Mouse (Mus musculus) liver, adult 2 months (tissue): ENCODE measurements around the gene Ntn1. TPM values are rescaled to one million over a fixed set of nuclear protein-coding genes. Genes with fewer than 3 reads are reported as not detected.

Experiments used
- DNase-seq: peaks from one replicate; pipeline ENCODE4 v3.0.0-alpha.2; 2011; ENCODE audit warnings: low read depth, low spot score; ENCODE audit errors: extremely low read depth
- H3K27ac ChIP-seq: fragments of 200-500 bp; replicated peaks from 2 replicates; pipeline ENCODE4 v1.5.1; 2012; ENCODE audit warnings: low read depth, mild to moderate bottlenecking, control low read depth, inconsistent platforms, low read length; ENCODE audit not compliant: insufficient read depth
- H3K27me3 ChIP-seq: fragments of 200-500 bp; 2 replicates; pipeline ENCODE4 v1.6.1; 2012; ENCODE audit warnings: mild to moderate bottlenecking, moderate library complexity, low read length, inconsistent platforms; ENCODE audit not compliant: control insufficient read depth, insufficient read depth
- H3K36me3 ChIP-seq: fragments of 200-500 bp; 2 replicates; pipeline ENCODE4 v1.6.1; 2012; ENCODE audit warnings: low read length, inconsistent platforms; ENCODE audit not compliant: control insufficient read depth, insufficient read depth
- H3K4me1 ChIP-seq: fragments of 200-500 bp; 2 replicates; pipeline ENCODE4 v1.6.1; 2011; ENCODE audit warnings: low read length; ENCODE audit not compliant: control insufficient read depth, insufficient read depth
- H3K4me3 ChIP-seq: fragments of 200-500 bp; 2 replicates; pipeline ENCODE4 v1.5.1; 2011; ENCODE audit warnings: low read depth, mild to moderate bottlenecking, control low read depth, low read length, moderate library complexity; ENCODE audit not compliant: insufficient read depth
- H3K79me2 ChIP-seq: fragments of 200-500 bp; 2 replicates; pipeline ENCODE4 v1.6.1; 2012; ENCODE audit warnings: inconsistent platforms, mild to moderate bottlenecking, low read length, moderate library complexity; ENCODE audit not compliant: control insufficient read depth, insufficient read depth
- H3K9ac ChIP-seq: fragments of 200-500 bp; 2 replicates; pipeline ENCODE4 v1.6.1; 2012; ENCODE audit warnings: low read depth, mild to moderate bottlenecking, control low read depth, inconsistent platforms, low read length
- CTCF ChIP-seq: fragments of 200-500 bp; IDR thresholded peaks from 2 replicates; pipeline ENCODE4 v1.5.1; 2011; ENCODE audit warnings: low read depth, low read length, control low read depth
- POLR2A ChIP-seq: fragments of 200-500 bp; IDR thresholded peaks from 2 replicates; pipeline ENCODE4 v1.6.1; 2011; ENCODE audit warnings: low read length, control low read depth; ENCODE audit not compliant: insufficient read depth; ENCODE audit errors: extremely low read depth
- WGBS: fragments of 180-500 bp; shearing (Covaris S2); methylation state at CpG from one replicate; pipeline ENCODE4 v1.1.7; 2018; 5-methylcytosine and 5-hydroxymethylcytosine counted together
- polyA plus RNA-seq: library from polyadenylated mRNA; depleted of rRNA; stranded (reverse); fragments of >200 nt; gene quantifications from 2 replicates; pipeline ENCODE4 v1.2.3, GENCODE M21; 2012
- total RNA-seq: library from RNA; depleted of rRNA; stranded (reverse); fragments of >200 nt; gene quantifications from 2 replicates; pipeline ENCODE4 v1.2.3, GENCODE M21; 2014

Ntn1 gene
- total and polyA plus RNA-seq, 2 experiments: 4.9 to 5.5 TPM

DNA sequence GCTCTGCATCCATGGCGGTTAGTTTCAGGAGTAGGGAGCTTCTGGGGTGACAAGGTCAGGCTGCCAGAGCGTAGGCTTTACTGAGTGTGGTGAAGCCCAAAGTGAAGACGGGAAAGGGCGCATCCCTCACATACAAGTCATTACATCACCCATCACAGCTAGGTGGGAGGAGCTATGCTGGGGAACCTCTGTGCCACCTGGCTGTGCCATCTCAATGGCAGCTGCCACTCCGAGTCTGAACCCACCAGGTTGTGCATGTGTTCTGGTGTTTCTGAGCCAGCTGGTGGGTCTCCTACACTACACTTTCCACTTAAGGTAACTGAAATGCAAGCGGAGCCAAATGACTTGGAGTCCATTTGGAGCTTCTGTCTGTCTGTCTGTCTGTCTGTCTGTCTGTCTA, 172.8 kb downstream of the Ntn1 start:
- H3K79me2 ChIP-seq: no peaks in the 10 kb centered on the region
- WGBS: 83% methylated on average over 6 of the region's 6 CpGs
- H3K27ac ChIP-seq: no peak overlapping the region
- DNase-seq: no peak
- H3K4me1 ChIP-seq: no peaks in the 10 kb centered on the region
- no peaks in the 10 kb centered on the region for H3K36me3 ChIP-seq
- no peak for TF ChIP-seq CTCF
- TF ChIP-seq POLR2A: no peak
- H3K9ac ChIP-seq: no peak overlapping the region
- no peaks in the 10 kb centered on the region for H3K27me3 ChIP-seq
- no peak overlapping the region for H3K4me3 ChIP-seq

- no peak for TF ChIP-seq CTCF
- TF ChIP-seq POLR2A: no peak
- WGBS: 86% methylated on average over 5 of the region's 5 CpGs
- no peak overlapping the region for H3K9ac ChIP-seq
These were observed 174.0 kb downstream of the Ntn1 start for GRCm38 (mm10) chr11:68226654-68227057.

GRCm38 (mm10) chr11:68223143-68223542, 177.5 kb downstream of the Ntn1 start:
- H3K36me3 ChIP-seq: no peaks in the 10 kb centered on the region
- no peak overlapping the region for H3K4me3 ChIP-seq
- no peak overlapping the region for H3K27ac ChIP-seq
- no peaks in the 10 kb centered on the region for H3K4me1 ChIP-seq
- no peaks in the 10 kb centered on the region for H3K79me2 ChIP-seq
- no peak for TF ChIP-seq POLR2A
- no peak for TF ChIP-seq CTCF
- H3K27me3 ChIP-seq: no peaks in the 10 kb centered on the region
- DNase-seq: no peak
- no peak overlapping the region for H3K9ac ChIP-seq
- WGBS: 32% methylated on average over 13 of the region's 13 CpGs

More at GRCm38 (mm10) chr11:68226654-68227057, 174.0 kb downstream of the Ntn1 start:
- H3K79me2 ChIP-seq: no peaks in the 10 kb centered on the region
- H3K27me3 ChIP-seq: no peaks in the 10 kb centered on the region
- no peak for DNase-seq
- no peaks in the 10 kb centered on the region for H3K4me1 ChIP-seq
- H3K36me3 ChIP-seq: no peaks in the 10 kb centered on the region
- H3K4me3 ChIP-seq: no peak overlapping the region
- no peak overlapping the region for H3K27ac ChIP-seq

- Histone ChIP-seq H3K4me3 (no peak overlapping the region), H3K79me2 (no peaks in the 10 kb centered on the region), H3K4me1 (no peaks in the 10 kb centered on the region), H3K9ac (no peak overlapping the region), H3K36me3 (no peaks in the 10 kb centered on the region), H3K27me3 (no peaks in the 10 kb centered on the region), H3K27ac (no peak overlapping the region)
- no peak for DNase-seq
- WGBS: 85% methylated on average over 7 of the region's 7 CpGs
- TF ChIP-seq CTCF (no peak), POLR2A (no peak)
These were observed 178.4 kb downstream of the Ntn1 start for GRCm38 (mm10) chr11:68222209-68222608.

- no peaks in the 10 kb centered on the region for H3K36me3 ChIP-seq
- TF ChIP-seq POLR2A: no peak
- no peak for TF ChIP-seq CTCF
- H3K9ac ChIP-seq: no peak overlapping the region
- no peak overlapping the region for H3K4me3 ChIP-seq
- no peaks in the 10 kb centered on the region for H3K79me2 ChIP-seq
- WGBS: 94% methylated on average over 4 of the region's 4 CpGs
- H3K27ac ChIP-seq: no peak overlapping the region
- DNase-seq: no peak
- H3K4me1 ChIP-seq: no peaks in the 10 kb centered on the region
- no peaks in the 10 kb centered on the region for H3K27me3 ChIP-seq
These were observed 179.9 kb downstream of the Ntn1 start for GRCm38 (mm10) chr11:68220733-68221132.

GRCm38 (mm10) chr11:68216041-68216440, 184.6 kb downstream of the Ntn1 start:
- DNase-seq: no peak
- no peaks in the 10 kb centered on the region for H3K79me2 ChIP-seq
- 65% methylated on average over 11 of the region's 11 CpGs for WGBS
- no peaks in the 10 kb centered on the region for H3K36me3 ChIP-seq
- no peaks in the 10 kb centered on the region for H3K4me1 ChIP-seq
- H3K27me3 ChIP-seq: no peaks in the 10 kb centered on the region
- no peak overlapping the region for H3K9ac ChIP-seq
- TF ChIP-seq POLR2A: no peak
- TF ChIP-seq CTCF: no peak
- no peak overlapping the region for H3K4me3 ChIP-seq
- no peak overlapping the region for H3K27ac ChIP-seq
